Mouse (Mus musculus): ENCODE measurements around the gene Rad54l.

Rad54l gene

GRCm38 (mm10) chr4:116073146-116073545, 50.3 kb downstream of the Rad54l start:
- peak; percentile 70 for DNase-seq (ENCODE audit: low read depth)

GRCm38 (mm10) chr4:116070116-116070515, 53.4 kb downstream of the Rad54l start:
- DNase-seq (ENCODE audit: low read depth) = no peak

- no peak for DNase-seq (ENCODE audit: low read depth)
Measured at GRCm38 (mm10) chr4:116063855-116064254, 59.6 kb downstream of the Rad54l start.

GRCm38 (mm10) chr4:116059012-116059726, 64.3 kb downstream of the Rad54l start:
- DNase-seq (ENCODE audit: low read depth) = no peak

GRCm38 (mm10) chr4:116057559-116057958, 65.9 kb downstream of the Rad54l start:
- no peak for DNase-seq (ENCODE audit: low read depth)

GRCm38 (mm10) chr4:116053399-116053961, 70.0 kb downstream of the Rad54l start, which contains the start of gene Nsun4:
TSS of gene Nsun4 (minus strand) at chr4:116053876.
- peak; percentile 97 for DNase-seq (ENCODE audit: low read depth)

- DNase-seq (ENCODE audit: low read depth) = peak; percentile 72
Measured at GRCm38 (mm10) chr4:116052526-116053293, 70.8 kb downstream of the Rad54l start.

GRCm38 (mm10) chr4:116049211-116049610, 74.3 kb downstream of the Rad54l start:
- DNase-seq (ENCODE audit: low read depth) = peak; percentile 50

GRCm38 (mm10) chr4:116048130-116048920, 75.2 kb downstream of the Rad54l start:
- no peak for DNase-seq (ENCODE audit: low read depth)

GRCm38 (mm10) chr4:116047681-116048080, 75.8 kb downstream of the Rad54l start:
- no peak for DNase-seq (ENCODE audit: low read depth)

GRCm38 (mm10) chr4:116046604-116047003, 76.9 kb downstream of the Rad54l start:
- no peak for DNase-seq (ENCODE audit: low read depth)

Measured in NIH3T3 (cell line).